Mouse (Mus musculus): ENCODE data around the gene Hmgn3.

Gene Hmgn3

DNA sequence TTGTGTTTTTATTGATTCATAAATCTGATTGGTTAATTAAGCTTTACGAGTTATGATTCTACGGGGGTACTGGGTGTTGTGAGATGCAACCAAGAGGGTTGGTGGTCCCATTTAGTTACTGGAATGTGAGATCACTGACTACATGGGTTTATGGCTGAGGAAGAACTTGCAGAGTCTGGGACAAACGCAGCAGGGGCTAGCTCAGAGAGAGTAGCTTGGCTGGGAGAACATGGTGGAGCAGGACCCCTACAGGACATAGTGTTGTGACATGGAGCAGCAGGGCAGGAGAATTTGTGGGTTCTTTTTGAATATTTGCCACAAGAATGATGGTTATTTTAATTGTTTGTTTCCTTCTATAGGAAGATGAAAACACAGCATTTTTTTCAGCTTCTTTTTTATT is 45.7 kb downstream of the Hmgn3 start:
- no peak for DNase-seq (ENCODE audit: low read depth, low spot score)

DNA sequence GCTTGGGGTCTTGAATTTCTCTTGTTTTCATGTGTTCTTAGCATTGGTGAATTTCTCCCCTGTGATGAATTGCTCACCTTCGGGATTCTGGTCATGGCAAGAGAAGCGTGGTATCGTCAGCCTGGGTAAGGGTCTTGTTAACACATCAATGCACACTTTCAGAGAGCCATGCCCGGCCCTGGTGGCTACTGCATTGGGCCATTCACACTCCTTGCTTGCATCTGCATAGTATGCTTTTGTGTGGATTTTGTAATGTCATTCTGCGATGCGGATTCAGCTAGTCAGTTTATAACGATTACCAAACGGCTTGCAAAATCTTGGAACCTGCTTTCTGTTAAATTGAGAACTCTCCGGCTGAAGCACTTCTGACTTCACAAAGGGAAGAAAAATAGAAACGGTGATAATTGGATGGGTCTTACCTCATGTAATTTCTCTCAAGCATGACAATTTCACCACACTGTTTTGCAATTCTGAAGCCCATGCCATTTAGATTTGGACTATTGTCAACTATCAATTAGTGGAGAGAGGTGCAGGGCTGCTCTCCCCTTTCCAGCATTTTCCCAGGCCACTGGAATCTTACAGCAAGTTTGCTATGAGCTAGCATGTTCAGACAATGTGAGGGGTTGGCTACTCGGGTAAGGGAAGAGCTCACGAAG is 47.7 kb downstream of the Hmgn3 start:
- DNase-seq (ENCODE audit: low read depth, low spot score), result no peak

DNA sequence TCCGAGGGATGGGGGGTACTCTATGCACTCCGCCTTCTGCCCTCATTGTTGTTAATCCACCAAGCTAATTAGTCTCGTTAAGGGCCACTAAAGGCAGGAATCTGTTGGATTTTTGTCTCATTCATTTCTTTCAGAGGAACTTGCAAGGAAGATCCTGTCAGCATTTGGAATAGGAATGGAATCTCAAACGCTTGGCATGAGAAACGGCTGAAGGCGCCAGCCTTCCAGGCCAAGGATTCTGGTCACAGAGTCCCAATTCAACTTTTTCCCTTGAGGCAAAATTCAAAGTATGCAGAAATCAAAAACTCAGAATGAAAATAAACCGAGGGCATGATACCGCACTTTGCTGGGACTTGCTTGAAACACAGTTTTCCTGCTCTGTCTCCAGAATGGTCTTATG is 48.7 kb downstream of the Hmgn3 start:
- no peak for DNase-seq (ENCODE audit: low read depth, low spot score)

DNA sequence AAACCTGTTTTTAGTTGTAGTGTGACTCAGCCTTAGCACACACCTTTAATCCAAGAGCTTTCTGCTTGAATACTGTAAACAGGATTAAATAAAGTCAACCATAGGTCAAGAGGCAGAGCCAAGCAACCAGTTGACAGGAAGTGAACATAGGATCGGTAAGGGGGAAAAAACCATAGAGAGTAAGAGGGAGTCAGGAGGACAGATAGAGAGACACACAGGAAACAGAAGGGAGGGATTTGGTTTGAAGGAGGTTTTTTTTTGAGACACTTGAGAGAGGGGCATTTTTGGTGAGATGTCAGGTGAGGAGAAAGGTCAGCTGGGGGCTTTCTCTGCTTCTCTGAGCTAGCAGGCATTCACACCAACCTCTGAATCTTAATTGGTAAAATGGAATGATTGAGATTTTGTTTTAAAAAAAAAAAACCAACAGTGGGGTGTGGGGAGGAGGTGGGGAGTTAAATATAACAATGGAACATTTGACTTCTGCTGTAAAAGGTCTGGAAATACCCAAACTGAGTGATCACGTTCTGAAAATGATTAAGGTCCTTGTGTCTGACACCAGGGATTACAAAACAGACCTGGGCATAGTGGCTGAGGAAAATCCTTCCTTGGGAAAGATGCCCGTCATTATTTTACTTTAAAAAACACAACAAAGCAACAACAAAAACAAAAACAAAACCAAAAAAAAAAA is 51.7 kb downstream of the Hmgn3 start:
- no peak for DNase-seq (ENCODE audit: low read depth, low spot score)

DNA sequence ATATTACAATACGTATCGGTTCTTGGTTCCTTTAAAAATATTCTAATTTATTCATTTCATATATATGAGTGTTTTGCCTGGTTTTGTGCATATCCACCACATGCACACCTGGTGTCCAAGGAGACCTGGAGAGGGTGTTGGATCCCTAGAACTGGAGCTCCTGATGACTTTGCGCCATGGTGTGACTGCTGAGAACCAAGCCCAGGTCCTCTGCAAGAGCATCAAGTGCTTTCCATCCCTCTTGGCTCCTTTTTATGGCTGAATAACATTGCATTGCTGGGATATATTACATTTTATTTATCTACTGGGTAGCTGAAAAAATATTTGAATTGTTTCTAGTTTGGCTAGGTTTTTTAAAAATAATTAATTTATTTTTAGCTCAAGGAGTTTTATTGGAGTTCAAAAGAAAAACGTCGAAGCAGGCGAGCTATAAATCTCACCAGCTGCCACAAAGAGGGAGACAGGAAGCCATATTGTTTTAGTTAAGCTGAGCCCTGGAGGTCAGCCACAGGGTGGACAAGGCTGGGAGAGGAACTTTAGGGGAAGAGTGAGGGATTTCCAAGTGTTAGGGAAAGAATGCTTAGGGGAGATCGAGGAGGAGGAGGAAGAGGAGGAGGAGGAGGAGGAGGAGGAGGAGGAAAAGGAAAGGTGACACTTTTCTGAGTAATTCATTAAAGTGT is 62.6 kb downstream of the Hmgn3 start:
- no peak for DNase-seq (ENCODE audit: low read depth, low spot score)

DNA sequence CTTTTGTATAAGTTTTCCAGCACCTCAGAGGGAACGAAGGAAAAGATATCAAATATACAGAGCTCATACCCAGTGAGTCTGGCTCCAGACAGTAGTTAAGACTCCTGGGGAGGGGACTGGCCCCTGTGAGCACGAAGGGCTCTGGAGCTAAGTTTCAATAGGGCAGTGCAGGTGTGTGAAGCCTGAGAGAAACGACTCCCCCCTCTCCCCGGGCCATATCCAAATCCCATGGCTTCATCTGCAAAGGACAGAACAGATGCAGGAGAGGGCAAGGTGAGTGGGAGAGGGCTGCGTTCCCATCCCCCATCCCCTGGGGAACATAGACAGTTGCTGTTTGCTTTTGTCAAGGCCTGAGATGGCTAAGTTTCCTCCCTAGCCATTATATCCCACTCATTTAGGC is 63.4 kb downstream of the Hmgn3 start:
- no peak for DNase-seq (ENCODE audit: low read depth, low spot score)

DNA sequence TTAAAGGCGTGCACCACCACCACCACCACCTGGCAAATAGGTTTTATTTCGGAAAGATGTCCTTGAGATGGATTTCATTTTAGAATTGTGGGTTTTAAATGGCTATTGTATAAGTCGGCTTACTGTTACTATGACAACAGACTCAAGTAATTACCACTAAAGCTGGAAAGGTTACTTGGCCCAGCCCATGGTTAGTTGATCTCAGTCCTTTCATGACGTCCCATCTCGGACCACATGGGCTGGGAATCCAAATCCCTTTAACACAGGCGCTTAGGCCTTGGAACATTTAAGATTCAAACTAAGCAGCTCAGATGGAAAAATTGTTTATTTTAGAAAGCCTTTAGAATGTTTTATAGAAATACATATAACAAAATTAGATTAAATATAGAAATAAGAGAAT is 64.2 kb downstream of the Hmgn3 start:
- no peak for DNase-seq (ENCODE audit: low read depth, low spot score)

DNA sequence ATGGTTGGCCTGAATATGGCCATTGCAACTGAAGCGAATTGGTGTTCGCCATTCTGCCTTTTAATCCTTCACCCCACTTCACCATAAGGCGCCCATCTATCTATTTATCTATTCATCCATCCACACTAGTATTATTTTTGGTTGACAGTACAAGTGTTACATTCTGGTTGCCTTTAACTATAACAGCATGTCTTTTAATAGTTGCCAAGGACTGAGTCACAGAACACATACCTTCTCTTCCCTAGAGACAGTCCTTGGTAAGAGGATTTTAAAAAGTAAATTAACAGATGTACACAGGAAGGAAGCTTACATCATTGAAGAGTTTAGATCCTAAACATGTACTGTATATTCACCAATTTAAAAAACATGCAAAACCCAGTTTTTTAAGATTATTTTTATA is 66.8 kb downstream of the Hmgn3 start:
- no peak for DNase-seq (ENCODE audit: low read depth, low spot score)

DNA sequence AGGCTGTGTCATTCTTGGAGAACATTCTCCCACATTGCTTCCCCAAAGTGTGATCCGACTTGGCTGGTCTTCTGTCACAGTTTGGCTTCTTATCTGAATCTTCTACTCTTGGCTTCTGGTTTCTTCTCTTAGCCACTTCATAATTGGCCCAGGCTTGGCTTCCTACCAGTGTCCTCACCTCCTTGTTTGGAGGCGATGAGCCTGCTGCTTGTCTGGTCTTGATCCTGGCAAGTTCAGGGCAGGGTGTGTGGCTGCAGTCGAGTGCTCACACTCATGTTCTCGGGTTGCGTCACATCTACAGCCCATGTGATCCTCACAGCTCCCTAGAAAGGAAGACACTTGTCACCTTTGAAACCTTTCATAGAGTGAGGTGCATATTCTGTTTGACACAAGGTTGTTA is 78.2 kb downstream of the Hmgn3 start:
- no peak for DNase-seq (ENCODE audit: low read depth, low spot score)

DNA sequence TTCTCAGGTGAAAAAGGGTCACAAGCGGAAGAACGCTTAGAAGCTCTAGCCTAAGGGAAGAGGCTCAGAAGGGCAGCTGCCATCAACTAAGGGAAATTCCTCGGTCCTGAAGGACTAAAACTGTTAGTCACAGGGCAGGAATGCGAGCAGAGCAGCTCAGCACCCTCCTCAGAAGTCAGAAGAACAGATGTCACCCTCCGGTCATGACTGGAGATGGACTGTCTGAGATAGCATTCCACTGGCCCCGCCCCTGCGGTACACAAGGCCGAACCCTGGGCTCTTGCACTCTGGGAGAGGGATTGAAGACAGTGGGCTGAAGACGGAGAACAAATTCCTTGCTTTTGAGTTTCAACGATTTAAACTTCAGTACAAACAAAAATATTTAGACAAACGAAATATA is 85.2 kb downstream of the Hmgn3 start:
- DNase-seq (ENCODE audit: low read depth, low spot score), result no peak

All from WW6 (cell line).